Mouse (Mus musculus) heart, embryonic 14.5 days (tissue): Measurements from ENCODE around the gene Pnpla5. TPM values are rescaled to one million over a fixed set of nuclear protein-coding genes. Genes with fewer than 3 reads are reported as not detected.

ENCODE experiments used
- ATAC-seq: fragments of 200-750 bp; cut with Nextera tagmentation; 2 replicates; pipeline ENCODE4 v1.8.0; 2017; ENCODE audit warnings: low read depth, moderate TSS enrichment; ENCODE audit not compliant: insufficient number of reproducible peaks, insufficient read depth, low FRiP score
- H3K27ac ChIP-seq, 2 experiments: fragments of 200-500 bp in 1 of 2; fragments of 300-500 bp in 1 of 2; sonication (generic) in 1 of 2; replicated peaks in 1 of 2; 2 replicates each; pipeline ENCODE4 v1.5.1; 2012 to 2014; ENCODE audit warnings: low read depth in 2 of 2, low read length in 2 of 2, control low read depth in 1 of 2, mild to moderate bottlenecking in 1 of 2, mixed read lengths in 1 of 2; ENCODE audit not compliant: control insufficient read depth in 1 of 2, insufficient read depth in 1 of 2
- H3K27me3 ChIP-seq: fragments of 300-500 bp; sonication (generic); 2 replicates; pipeline ENCODE4 v1.6.1; 2014; ENCODE audit warnings: mild to moderate bottlenecking, low read length, control low read depth; ENCODE audit not compliant: control insufficient read depth, insufficient read depth
- H3K36me3 ChIP-seq: fragments of 300-500 bp; sonication (generic); 2 replicates; pipeline ENCODE4 v1.6.1; 2014; ENCODE audit warnings: mild to moderate bottlenecking, control low read depth, low read length, mixed read lengths; ENCODE audit not compliant: control insufficient read depth, insufficient read depth
- H3K4me1 ChIP-seq, 2 experiments: fragments of 200-500 bp in 1 of 2; fragments of 300-500 bp in 1 of 2; sonication (generic) in 1 of 2; 2 replicates each; pipeline ENCODE4 v1.6.1; 2012 to 2014; ENCODE audit warnings: low read length in 2 of 2, control low read depth in 1 of 2, mixed read lengths in 1 of 2; ENCODE audit not compliant: control insufficient read depth in 2 of 2, insufficient read depth in 2 of 2
- H3K4me2 ChIP-seq: fragments of 300-500 bp; sonication (generic); 2 replicates; pipeline ENCODE4 v1.6.1; 2014; ENCODE audit warnings: mild to moderate bottlenecking, low read length
- H3K4me3 ChIP-seq, 2 experiments: fragments of 200-500 bp in 1 of 2; fragments of 300-500 bp in 1 of 2; sonication (generic) in 1 of 2; 2 replicates each; pipeline ENCODE4 v1.5.1; 2012 to 2014; ENCODE audit warnings: low read length in 2 of 2, mild to moderate bottlenecking in 2 of 2, control low read depth in 1 of 2, low read depth in 1 of 2, moderate library complexity in 1 of 2; ENCODE audit not compliant: control insufficient read depth in 1 of 2, insufficient read depth in 1 of 2
- H3K9ac ChIP-seq: fragments of 300-500 bp; sonication (generic); 2 replicates; pipeline ENCODE4 v1.6.1; 2014; ENCODE audit warnings: mild to moderate bottlenecking, low read length
- H3K9me3 ChIP-seq: fragments of 300-500 bp; sonication (generic); 2 replicates; pipeline ENCODE4 v1.6.1; 2016; ENCODE audit warnings: low read length, control low read depth; ENCODE audit not compliant: control insufficient read depth
- WGBS: fragments of 180-500 bp; shearing (Covaris S2); extraction: QIAGEN DNeasy Blood & Tissue Kit; methylation state at CpG from one replicate; pipeline ENCODE4 v1.1.7; 2014; 5-methylcytosine and 5-hydroxymethylcytosine counted together
- polyA plus RNA-seq: library from polyadenylated mRNA; unstranded; fragments of >200 nt; fragmentation: Nextera tagmentation; extraction: Ambion mirVana; gene quantifications from 2 replicates; pipeline ENCODE4 v1.2.1, GENCODE M21; 2014

Gene Pnpla5
- not detected in 2 replicates for polyA plus RNA-seq

- 54% methylated on average over 8 of the region's 8 CpGs for WGBS
- no peak within 1 kb of the TSS for H3K9ac ChIP-seq
- no peak for ATAC-seq
- H3K4me1 ChIP-seq: no peaks in the 10 kb centered on the region
- no peak within 1 kb of the TSS for H3K4me2 ChIP-seq
- no peak within 1 kb of the TSS for H3K27ac ChIP-seq
- no peaks in the 10 kb centered on the region for H3K9me3 ChIP-seq
- no peak within 1 kb of the TSS for H3K4me3 ChIP-seq
- peaks cover 8% of the 10 kb centered on the region; the same call in 1 of the 2 replicates for H3K27me3 ChIP-seq
- no peaks in the 10 kb centered on the region for H3K36me3 ChIP-seq
Observed at GRCm38 (mm10) chr15:84123075-84123474, at the start of gene Pnpla5. Pnpla5 (minus strand) TSS chr15:84123175.

GRCm38 (mm10) chr15:84171166-84171565 lies 48.2 kb upstream of the Pnpla5 start:
- H3K9me3 ChIP-seq: no peaks in the 10 kb centered on the region
- WGBS: 67% methylated on average over 7 of the region's 7 CpGs
- peaks cover 7 to 15% of the 10 kb centered on the region in 2 experiments for H3K4me1 ChIP-seq
- ATAC-seq: no peak
- no peaks in the 10 kb centered on the region; the same call in 1 of the 2 replicates for H3K27me3 ChIP-seq
- no peak overlapping the region for H3K27ac ChIP-seq
- H3K4me2 ChIP-seq: no peak overlapping the region
- H3K36me3 ChIP-seq: no peaks in the 10 kb centered on the region
- H3K4me3 ChIP-seq: no peak overlapping the region
- H3K9ac ChIP-seq: no peak overlapping the region

- H3K4me2 ChIP-seq: no peak overlapping the region
- no peak overlapping the region for H3K9ac ChIP-seq
- no peak overlapping the region for H3K27ac ChIP-seq
- H3K36me3 ChIP-seq: no peaks in the 10 kb centered on the region
- no peak for ATAC-seq
- H3K9me3 ChIP-seq: no peaks in the 10 kb centered on the region
- WGBS: 63% methylated on average over 1 of the region's 1 CpGs
- H3K4me1 ChIP-seq: peaks cover 7 to 15% of the 10 kb centered on the region in 2 experiments
- no peaks in the 10 kb centered on the region; the same call in 1 of the 2 replicates for H3K27me3 ChIP-seq
- no peak overlapping the region for H3K4me3 ChIP-seq
Observed at GRCm38 (mm10) chr15:84169511-84169910, 46.5 kb upstream of the Pnpla5 start.

GRCm38 (mm10) chr15:84168170-84169161 lies 45.5 kb upstream of the Pnpla5 start:
- WGBS: 1% methylated on average over 28 of the region's 28 CpGs
- Histone ChIP-seq H3K27ac (0 out of 4 replicates have a peak overlapping the region, but pooled peaks of 1 of the 2 experiments have one; percentile 0), H3K9ac (peak overlapping the region; percentile 65), H3K4me2 (peak overlapping the region; percentile 98), H3K4me3 (peak overlapping the region; percentile 51 to 52), H3K9me3 (no peaks in the 10 kb centered on the region), H3K36me3 (no peaks in the 10 kb centered on the region), H3K4me1 (peaks cover 7 to 15% of the 10 kb centered on the region in 2 experiments), H3K27me3 (no peaks in the 10 kb centered on the region; the same call in 1 of the 2 replicates)
- peak; percentile 37; the same call in 1 of the 2 replicates for ATAC-seq

GRCm38 (mm10) chr15:84167600-84167999 lies 44.6 kb upstream of the Pnpla5 start, which contains the start of gene Pnpla3:
Pnpla3 (plus strand) TSS chr15:84167837.
- peak within 1 kb of the TSS; percentile 51 to 52 for H3K4me3 ChIP-seq
- 0 out of 4 replicates have a peak within 1 kb of the TSS, but pooled peaks of 1 of the 2 experiments have one; percentile 0 for H3K27ac ChIP-seq
- H3K4me2 ChIP-seq: peak within 1 kb of the TSS; percentile 98
- H3K4me1 ChIP-seq: peaks cover 7 to 15% of the 10 kb centered on the region in 2 experiments
- peak within 1 kb of the TSS; percentile 65 for H3K9ac ChIP-seq
- H3K9me3 ChIP-seq: no peaks in the 10 kb centered on the region
- no peaks in the 10 kb centered on the region; the same call in 1 of the 2 replicates for H3K27me3 ChIP-seq
- WGBS: 0% methylated on average over 28 of the region's 28 CpGs
- no peaks in the 10 kb centered on the region for H3K36me3 ChIP-seq
- ATAC-seq: peak; percentile 92

- Histone ChIP-seq H3K27ac (no peak overlapping the region), H3K27me3 (no peaks in the 10 kb centered on the region; the same call in 1 of the 2 replicates), H3K4me3 (no peak overlapping the region), H3K9ac (no peak overlapping the region), H3K4me2 (no peak overlapping the region), H3K4me1 (peaks cover 7 to 15% of the 10 kb centered on the region in 2 experiments), H3K9me3 (no peaks in the 10 kb centered on the region), H3K36me3 (no peaks in the 10 kb centered on the region)
- ATAC-seq: no peak
- 67% methylated on average over 6 of the region's 6 CpGs for WGBS
Observed at GRCm38 (mm10) chr15:84166818-84167217, 43.8 kb upstream of the Pnpla5 start.

- Histone ChIP-seq H3K4me3 (no peak overlapping the region), H3K36me3 (no peaks in the 10 kb centered on the region), H3K27ac (no peak overlapping the region), H3K4me1 (no peaks in the 10 kb centered on the region), H3K9me3 (no peaks in the 10 kb centered on the region), H3K4me2 (no peak overlapping the region), H3K27me3 (no peaks in the 10 kb centered on the region), H3K9ac (no peak overlapping the region)
- ATAC-seq: no peak
- WGBS: 77% methylated on average over 6 of the region's 6 CpGs
Observed at GRCm38 (mm10) chr15:84161871-84162270, 38.9 kb upstream of the Pnpla5 start.
